Mouse (Mus musculus) heart, adult 18-20 months (tissue): ENCODE measurements around the gene Laptm4a. TPM values are rescaled to one million over a fixed set of nuclear protein-coding genes. Genes with fewer than 3 reads are reported as not detected.

Source experiments
- DNase-seq, 2 experiments: peaks; one replicate each; pipeline ENCODE4 v3.0.0; 2021 to 2022; ENCODE audit warnings: mixed read lengths in 1 of 2
- total RNA-seq, 2 experiments: library from RNA; stranded (reverse); gene quantifications; 2 replicates each; pipeline ENCODE4 v1.2.3; 2021

The Laptm4a gene
- total RNA-seq, 2 experiments from 2014 or later = 366 to 407 TPM

DNA sequence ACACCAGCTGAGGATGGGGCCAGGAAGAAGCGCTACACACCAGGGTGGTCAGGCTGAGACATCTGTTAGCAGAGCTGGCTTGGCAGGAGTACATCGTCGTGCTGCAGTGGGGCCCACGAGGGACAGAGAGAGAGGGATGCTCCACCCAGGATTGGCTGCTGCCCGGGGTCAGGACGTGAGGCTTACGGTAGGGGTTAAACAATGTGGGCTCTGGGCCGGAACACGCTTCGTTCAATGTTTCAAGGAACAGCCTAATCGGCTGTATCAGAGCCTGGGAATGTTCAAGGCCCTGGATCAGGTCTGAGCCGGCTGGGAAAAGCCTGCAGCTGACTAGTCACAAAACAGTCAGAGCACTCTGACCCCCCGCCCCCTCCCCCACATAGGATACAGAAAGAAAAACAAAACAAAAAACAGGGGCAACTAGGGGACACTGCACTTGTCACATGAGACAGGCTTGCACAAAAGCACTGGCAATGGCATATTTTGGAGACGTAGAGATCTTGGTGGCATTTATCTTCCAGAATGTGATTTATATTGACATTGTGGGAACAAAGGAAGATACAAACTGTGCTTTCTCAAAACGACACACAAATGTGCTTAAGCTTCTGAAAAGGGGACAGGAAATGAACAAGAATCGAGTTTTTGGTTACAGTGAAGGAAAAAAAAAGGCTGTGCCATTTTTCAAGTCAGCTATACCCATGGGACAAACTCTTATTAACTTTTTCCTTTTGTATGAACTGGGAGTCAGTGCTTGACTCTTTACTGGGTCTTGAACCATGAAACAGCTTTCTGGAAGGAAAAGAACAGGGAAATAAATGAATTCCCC is 8.4 kb upstream of the Laptm4a start:
- DNase-seq = peak; percentile 51 to 66

DNA sequence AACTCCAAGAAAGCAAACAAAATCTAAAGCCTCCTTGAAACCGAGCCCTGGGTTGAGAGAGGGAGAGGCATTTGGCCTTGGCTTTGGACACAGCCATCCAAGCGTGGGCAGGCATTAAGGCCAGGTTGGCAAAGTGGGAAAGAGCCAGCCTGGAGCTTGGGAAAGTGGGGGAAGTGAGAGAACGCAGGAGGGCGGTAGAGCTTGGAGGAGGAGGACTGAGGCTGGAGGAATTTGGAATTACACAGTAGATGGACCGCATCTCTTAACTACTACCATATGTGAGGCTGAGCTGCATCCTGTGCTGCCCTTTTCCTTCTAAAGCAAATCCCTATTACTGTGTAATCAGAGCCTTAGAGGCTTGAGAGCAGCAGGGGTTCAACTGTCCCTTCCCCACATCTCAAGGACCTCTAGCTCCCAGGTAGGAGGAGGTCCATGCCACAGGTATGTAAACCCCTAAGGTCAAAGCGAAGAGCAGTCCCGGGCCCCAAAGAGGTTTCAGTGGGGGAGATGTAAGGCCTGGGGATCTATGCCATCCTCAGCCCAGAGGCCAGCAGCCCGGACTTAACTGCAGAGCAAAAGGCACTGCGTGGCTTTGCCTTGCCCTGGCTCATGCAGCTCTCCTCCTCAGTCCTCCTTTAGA is 7.6 kb upstream of the Laptm4a start:
- DNase-seq = peak in 1 of 2 experiments; percentile 42

DNA sequence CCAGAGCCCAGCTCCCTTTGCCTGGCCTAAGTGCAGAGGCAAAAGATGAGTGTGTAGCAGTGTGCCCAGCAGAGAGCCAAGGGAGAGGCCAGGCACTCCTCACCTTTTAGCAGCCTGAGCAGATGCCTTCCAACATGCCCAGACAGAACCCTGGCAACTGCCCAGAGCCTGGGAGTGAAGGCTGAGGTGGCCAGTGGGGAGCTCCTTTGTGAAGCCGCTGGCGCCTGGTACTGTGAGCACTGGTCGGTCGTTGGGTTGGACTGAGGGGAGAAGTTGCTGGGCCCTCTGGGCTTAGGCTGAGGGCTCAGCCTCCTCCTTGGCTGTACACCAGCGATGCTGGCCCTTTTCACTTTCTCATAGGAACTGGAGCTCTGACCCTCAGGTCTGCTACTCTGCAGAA is 5.1 kb upstream of the Laptm4a start:
- DNase-seq = peak; percentile 69

DNA sequence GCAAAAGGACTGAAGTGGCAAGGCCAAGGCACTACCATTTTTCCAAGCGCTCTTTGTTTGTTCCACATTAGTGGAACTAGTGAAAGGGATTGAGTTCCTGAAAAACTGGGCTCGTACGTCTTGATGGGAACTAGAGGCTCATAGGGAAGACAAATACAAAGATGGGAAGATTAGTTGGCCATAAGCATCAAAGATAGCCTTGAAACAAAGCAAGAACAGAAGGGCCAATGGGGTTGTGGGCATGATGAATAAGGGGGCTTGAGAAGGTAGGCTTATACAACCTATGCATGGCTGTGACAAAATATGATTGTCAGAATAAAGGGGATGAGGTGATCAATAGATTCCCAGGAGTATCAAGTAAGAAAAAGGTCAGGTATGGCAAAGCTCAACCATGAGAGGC is 2.2 kb upstream of the Laptm4a start:
- no peak for DNase-seq

DNA sequence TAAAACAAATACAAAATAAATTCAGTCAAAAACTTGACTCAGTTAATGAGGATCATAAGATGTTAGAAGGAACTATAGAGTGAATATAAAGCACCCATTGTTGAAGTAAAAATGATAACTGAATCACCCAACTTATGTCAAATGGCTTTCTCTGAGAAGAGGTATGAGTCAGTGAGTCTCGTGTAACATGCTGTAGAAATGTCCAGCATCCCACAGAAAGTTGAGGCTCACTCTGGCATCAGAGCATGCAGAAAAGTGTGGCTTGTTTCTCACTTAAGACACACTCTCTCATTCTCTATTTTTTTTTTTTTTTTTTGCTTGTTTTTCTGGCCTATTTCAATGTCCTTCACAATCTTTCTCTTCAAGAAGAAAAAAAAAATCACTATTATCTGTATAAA is 469 bp upstream of the Laptm4a start:
- no peak for DNase-seq

DNA sequence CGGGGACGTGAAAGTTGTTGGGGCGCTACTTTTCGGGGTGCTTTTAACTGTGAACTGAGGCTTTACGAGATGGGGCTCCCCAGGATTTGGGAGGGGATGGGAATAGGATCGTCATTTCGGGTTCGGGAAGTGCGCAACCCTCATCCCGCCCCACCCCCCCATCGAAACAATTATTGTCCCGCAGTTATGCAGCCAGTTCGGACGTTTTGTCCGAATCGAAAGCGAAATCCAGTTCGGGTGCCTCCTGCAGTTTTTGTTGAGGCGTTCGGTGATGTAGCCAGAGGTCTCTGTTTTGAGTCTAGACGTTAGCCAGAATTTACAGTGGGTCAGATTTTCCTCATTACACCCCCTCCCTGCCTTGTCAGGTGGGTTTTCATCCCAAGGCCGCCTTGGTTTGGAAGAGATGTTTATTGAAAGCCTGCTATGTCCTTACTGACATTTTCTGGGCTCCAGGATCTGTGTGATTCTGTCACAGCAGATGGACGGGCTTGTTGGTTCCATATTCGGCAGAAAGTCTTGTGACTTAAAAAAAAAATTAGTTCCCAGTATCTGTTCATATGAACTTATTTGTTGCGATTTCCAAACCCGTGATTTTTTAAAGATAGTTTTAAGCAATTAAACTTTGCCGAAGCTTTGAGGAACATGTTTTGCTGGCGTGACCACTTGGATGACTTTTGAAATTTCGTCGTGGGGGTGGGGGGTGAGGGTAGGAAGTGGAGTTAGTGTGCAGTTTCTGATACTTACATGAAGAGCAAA is 1.1 kb downstream of the Laptm4a start:
- DNase-seq = no peak

DNA sequence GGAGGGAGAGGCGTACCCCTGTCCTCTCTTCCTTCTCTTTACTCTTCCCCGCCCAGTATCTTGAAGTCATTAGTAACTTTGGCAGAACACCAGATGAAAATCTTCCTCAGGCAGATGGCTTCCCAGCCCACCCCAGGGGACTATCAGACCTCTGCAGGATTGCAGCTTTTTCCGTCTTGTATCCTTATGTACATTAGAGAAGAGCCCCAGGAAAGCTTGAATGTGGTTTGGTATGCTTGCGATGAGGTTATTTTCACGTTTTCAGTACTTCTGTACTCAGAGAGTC is 1.6 kb downstream of the Laptm4a start:
- DNase-seq = peak; percentile 59

DNA sequence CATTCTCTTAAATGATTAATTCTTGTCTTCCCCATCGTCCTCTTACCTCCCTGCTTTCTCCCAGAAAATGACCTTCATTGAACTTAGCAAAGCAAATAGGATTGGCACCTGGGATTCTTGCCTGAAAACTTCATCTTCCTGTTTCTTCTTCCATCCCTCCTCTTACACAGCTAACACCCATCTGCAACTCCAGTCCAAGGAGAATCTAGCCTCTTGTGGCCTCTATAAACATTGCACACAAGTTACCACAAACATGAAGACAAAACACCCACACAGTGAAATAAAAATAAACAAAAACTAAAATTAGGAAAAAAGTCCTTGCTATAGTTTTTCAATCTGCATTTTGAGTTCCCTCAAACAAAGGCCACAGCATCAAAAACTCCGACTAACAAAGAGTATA is 2.1 kb downstream of the Laptm4a start:
- no peak for DNase-seq

DNA sequence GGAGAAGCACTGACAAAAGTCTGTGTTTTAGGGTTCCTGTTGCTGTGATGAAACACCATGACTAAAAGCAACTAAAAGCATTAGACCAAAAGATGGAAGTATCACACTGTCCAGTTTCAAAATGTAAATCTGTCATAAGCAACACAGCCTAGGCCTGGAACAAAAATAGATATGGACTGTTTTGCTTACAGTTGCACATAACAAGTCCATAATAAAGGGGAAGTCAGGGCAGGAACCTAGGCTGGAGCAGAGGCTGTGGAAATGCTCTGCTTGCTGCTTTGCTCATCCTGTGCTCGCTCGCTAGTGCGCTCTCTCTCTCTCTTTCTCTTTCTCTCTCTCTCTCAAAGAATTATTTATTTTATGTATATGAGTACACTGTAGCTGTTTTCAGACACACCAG is 6.2 kb downstream of the Laptm4a start:
- peak; percentile 14 to 44 for DNase-seq

DNA sequence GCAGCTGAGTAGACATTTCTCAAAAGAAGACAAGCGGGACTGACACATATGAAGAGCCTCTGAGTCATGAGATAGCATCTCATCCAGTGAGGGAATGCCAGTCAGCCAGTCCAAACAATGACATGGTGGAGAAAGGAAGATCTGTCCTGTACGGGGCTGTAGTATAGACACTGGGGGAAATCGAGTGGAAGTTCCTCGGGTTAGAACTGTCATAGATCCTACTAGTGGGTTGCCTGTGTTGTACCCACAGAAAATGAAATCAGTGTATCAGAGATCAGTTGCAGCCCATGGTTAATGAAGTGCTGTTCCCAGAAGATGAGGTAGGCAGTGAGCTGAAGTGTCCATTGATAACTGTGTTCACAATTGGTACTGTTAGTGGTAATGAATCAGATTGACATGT is 7.3 kb downstream of the Laptm4a start:
- peak in 1 of 2 experiments; percentile 22 for DNase-seq

DNA sequence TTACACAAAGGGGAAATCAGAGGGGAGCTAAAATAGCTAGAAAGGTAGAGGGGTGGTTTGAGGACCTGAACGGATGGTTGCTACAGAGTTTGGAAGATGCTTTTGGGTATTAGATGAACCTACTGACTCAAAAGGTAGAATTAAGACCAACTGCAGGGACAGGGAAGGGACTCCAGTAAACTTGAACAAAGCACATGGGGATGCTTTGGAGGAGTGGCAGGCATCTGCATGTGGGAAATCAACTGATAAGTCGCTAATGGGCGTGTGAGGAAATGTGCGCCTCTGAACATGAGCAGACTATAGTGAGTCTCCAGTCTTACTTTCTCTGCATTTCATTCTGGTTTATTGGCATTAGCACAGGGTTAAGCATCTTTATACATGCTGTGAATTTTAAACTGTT is 9.6 kb downstream of the Laptm4a start:
- DNase-seq = no peak

DNA sequence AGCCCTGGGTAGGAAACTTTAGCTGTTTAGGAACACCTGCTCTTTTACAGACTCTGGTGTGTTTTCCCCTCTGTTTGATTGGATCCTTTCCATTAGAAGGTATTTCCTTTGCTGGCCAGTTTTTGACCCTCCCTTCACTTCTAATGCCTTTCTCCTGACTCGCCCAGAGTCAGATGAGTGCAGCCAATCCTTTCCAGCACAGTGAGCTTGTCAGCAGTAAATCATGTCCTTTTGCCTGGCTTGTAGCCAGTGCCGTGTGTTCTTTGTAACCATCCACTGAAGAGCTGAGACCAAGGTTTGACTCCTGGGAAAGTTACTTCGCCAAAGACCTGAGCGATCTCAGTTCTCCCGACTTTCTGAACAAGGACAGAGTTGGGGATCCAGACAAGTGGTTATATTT is 13.9 kb downstream of the Laptm4a start:
- DNase-seq = peak; percentile 48 to 61

DNA sequence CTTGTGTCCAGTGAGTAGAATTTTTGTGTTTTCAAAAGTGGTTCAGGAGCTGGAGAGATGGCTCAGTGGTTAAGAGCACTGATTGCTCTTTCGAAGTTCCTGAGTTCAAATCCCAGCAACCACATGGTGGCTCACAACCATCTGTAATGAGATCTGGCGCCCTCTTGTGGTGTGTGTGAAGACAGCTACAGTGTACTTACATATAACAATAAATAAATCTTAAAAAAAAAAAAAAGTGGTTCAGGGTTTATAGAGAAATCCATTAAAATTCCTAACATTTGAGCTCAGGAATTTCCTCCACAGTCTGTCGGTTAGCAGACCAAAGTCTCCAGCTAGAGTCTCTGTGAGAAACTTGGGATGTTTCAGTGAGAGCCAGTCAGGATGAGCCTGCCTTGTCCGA is 14.7 kb downstream of the Laptm4a start:
- peak in 1 of 2 experiments; percentile 50 for DNase-seq

DNA sequence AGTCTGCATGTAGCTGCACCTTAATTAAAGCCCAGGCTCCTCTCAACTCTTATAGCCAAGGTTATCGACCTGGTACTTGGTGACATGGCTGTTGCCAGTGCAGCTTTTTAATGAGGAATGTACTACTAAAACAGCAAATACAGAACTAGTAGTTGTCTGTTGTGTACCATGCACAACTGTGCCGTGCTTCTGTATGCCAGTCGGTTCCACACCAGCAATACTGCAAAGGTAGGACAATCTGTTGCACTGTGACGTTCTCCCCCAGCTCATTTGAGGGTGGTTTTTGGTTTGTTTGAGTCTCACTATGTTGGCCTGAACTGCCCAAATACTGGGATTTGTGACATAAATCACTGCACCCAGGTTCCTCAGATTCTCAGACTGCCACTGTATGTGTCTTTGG is 18.0 kb downstream of the Laptm4a start:
- no peak for DNase-seq

DNA sequence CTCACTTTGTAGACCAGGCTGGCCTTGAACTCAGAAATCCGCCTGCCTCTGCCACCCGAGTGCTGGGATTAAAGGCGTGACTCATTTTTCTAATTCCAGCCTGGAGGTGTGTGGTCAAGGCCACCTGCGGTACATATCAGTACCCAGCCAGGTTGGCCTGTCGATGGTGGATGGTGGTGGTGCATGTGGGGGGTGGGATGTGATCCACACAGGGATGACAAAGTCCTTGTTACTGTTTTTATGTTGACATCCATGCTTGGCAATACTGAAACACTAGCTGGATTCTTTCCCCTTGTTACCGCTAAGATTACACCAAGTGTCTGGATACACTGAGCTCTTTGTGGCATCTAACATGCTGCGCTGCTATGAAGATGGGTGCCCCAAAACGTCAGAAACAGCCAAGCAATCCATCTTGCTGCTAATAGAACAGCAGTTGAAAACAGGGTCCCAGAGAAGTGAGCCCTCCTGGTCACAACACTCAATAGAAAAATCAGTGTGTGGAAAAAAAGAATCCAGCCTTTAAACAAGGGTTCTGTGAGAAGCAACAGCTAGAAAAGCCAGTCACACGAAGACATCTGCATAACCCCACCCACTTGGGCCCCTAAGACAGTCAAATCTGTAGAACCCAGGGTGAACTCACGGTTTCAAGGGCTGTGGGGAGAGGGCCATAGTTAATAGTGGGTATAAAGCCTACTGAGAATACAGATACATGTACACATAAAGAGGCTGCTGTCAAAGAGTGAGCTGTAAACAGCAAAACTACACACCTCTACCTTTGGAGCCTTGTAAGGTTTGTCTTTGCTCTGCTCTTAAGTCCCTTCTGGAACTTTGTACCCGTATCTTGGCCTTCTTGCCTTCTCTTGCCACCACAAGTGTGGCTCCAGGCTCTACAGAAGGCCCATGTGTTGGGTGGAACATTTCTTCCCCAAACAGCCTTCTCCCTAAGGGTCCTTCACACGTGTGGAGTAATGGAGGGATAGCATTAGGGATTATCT is 18.8 kb downstream of the Laptm4a start:
- DNase-seq = no peak

DNA sequence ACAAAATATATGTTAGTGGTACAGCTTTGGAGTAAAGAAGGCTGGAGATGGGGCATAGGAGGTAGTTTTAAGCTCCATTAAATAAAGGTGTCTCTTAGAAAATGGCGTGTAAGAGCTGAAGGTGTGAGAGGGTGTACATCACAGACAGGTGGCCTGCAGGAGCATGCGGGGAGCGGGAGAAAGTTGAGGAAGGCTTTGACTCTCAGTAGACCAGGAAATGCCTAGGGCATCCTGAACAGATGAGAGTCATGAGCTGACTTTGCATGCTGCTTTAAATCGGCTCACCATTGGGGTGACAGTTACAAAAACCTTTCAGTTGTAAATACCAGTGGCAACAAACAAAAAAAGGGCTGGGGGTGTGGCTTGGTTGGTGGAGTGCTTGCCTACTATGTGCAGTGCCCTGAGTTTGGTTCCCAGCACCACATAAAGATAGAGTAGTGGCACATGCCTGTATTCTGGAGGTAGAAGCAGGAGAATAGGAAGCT is 19.7 kb downstream of the Laptm4a start:
- DNase-seq = no peak

DNA sequence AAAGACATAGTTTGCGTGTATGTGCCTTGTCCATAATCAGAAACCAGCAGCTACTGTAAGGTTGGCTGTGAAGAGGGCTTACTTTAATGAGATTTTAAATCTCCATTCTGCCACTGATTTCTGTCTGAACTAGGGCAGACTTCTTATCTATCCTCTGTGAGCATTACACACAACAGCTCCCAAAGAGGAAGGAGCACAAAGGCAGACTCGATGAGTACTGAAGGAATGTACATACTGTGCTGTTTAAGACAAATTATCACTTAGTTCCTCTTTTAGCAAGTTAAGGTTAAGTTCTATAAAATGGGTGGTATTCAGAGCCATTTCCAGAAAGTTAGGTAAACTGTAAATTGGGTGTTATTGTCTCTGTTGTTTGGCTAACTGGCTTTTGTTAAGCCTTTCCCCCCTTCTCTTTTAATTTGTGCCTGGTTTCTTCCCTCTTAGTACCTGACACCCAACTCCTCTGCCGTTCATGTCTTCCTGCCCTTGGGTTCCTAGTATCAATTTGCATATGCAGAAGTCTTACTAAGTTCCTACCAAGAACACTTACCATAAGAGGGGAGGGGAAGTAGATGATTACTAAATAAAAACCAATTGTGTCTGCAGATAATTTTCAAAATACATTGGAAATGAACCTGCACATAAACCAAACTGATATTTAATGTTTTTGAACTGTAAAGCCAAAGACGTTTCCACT is 20.4 kb downstream of the Laptm4a start:
- no peak for DNase-seq

DNA sequence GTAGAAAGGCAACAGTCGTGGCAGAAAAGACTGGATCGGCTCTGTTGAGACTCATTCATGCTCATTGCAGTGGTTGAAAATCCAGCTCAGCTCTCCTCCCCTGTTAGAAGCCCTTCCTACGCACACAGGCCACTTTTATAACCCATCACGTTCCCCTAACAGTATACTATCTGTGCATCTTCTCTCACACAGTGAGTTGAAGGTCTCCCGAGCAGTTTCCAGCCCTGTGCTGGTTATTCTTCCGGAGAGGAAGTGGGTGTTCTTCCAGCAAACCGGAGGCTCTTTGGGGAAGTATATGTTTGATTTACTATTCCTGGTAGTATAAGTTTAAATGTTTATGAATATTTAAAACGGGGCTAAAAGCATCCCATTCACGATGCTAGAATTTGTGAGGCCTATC is 25.7 kb downstream of the Laptm4a start:
- no peak for DNase-seq

DNA sequence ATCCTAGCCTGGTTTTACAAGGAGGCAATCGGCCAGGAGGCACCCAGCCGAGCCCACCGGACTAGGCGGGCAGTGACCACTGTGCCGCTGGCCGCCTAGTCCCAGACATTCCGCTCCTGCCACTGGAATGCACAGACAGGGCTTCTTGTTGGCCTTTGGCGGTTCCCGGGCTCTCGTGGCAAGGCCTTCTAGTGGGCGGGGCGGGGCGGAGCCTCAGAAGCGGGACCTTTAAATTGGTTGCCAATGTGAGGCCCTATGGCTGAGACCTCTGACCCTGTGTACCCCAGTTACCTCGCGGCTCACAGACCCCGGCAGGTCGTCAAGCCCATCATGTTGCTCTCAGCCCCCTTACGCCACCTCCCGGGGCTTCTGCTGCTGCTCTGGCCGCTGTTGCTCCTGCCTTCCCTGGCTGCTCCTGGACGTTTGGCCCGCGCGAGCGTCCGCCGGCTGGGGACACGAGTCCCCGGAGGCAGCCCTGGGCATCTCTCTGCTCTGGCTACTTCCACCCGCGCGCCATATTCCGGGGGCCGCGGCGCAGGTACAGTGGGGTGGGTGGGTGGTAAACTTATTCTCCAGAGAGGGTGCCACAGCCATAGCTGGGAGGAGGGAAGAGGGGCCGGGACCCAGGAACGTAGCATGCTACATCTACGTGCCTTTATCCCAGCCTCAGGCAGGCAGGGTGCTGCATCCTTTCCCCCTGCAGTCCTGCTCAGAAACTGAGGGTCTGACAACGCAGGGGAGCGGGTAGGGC is 26.4 kb downstream of the Laptm4a start, which contains the start of gene Matn3:
Gene Matn3 (plus strand): TSS at position 216 of the 751 bp plus-strand sequence.
- peak; percentile 79 to 87 for DNase-seq

DNA sequence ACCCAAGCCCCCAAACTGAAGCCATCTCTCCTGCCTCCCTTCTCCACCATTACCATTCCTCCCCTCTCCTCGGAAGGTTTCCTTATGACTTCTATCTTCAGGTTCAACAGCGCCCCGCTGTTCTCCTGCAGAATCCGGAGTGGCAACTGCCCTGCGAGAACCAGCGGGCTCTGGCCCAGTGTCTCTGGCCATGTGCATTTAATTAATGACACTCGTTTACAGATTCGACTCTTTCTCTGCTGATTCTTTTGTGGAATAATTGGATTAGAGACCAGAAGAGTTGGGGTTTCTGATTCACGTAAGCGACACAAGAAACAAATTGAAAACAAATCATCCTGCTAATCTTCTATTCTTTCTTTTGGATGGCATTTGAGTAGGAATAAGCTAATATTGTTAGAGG is 31.7 kb downstream of the Laptm4a start:
- no peak for DNase-seq
